ENCODE assay signal across 9 mouse cellular contexts in genomic region chr5:103356500-103356899, GRCm38 (mm10).
A peak's percentile ranks its signal among the peaks of the same experiment; 100 is the strongest.
DNase-seq lines count a peak whose midpoint lies in the region; ATAC-seq and TF ChIP-seq lines count a peak whose summit lies in the region.
"Had no signal": no experiment of that assay in that cellular context is flagged by ENCODE, and none has a peak within 500 bp of the region (broad histone marks: within the 10 kb centered on the region; RNA-seq: fewer than 3 reads in every experiment).

No protein-coding gene starts in this region.

- H3K27me3 ChIP-seq in heart, embryonic 16.5 days (ENCODE audit: control insufficient read depth, insufficient read depth, low read length) = no peaks in the 10 kb centered on the region
- H3K27me3 ChIP-seq in heart, embryonic 10.5 days (ENCODE audit: insufficient read depth, poor library complexity, severe bottlenecking) = no peaks in the 10 kb centered on the region; the same call in 1 of the 2 replicates
- H3K27me3 ChIP-seq in hindbrain, postnatal 0 days (ENCODE audit: insufficient read depth, low read length) = no peaks in the 10 kb centered on the region

- TF ChIP-seq CTCF in hindbrain, postnatal 0 days (IDR thresholded peaks at IDR 0.05; ENCODE audit: low read depth) = no peak

- DNase-seq in heart, embryonic 10.5 days (ENCODE audit: low spot score) = no peak
- DNase-seq in adrenal gland, postnatal 14 days = peak; percentile 59
- peak; percentile 36 for DNase-seq in hindbrain, postnatal 0 days (ENCODE audit: low spot score)
- DNase-seq in urinary bladder, postnatal 36 days (ENCODE audit: low spot score in 2 of 2) = no peak
- DNase-seq in cerebellum, postnatal 14 days = no peak
- DNase-seq in B cell, adult 2 months = no peak

- 0 out of 2 replicates have a peak overlapping the region, but pooled peaks have one; percentile 26 for H3K4me3 ChIP-seq in heart, embryonic 16.5 days (ENCODE audit: low read length)
- no peak overlapping the region for H3K4me3 ChIP-seq in heart, embryonic 10.5 days
- H3K4me3 ChIP-seq in hindbrain, postnatal 0 days (ENCODE audit: low read length) = no peak overlapping the region

- H3K9me3 ChIP-seq in heart, embryonic 16.5 days (replicated peaks; ENCODE audit: control insufficient read depth, low read length) = peaks cover 9% of the 10 kb centered on the region
- 0 out of 2 replicates have a peak, but pooled peaks cover 2% of the 10 kb centered on the region for H3K9me3 ChIP-seq in heart, embryonic 10.5 days
- H3K9me3 ChIP-seq in hindbrain, postnatal 0 days (ENCODE audit: low read length) = no peaks in the 10 kb centered on the region

- no peak for ATAC-seq in heart, embryonic 16.5 days (replicated peaks; ENCODE audit: extremely low read depth, insufficient read depth, low FRiP score)
- ATAC-seq in hindbrain, postnatal 0 days = peak; percentile 62; the same call in 1 of the 2 replicates
- peak; percentile 76 for ATAC-seq in megakaryocyte-erythroid progenitor cell, adult 5-6 weeks (replicated peaks; ENCODE audit: low FRiP score, low TSS enrichment, poor library complexity, severe bottlenecking)

- no peak overlapping the region for H3K9ac ChIP-seq in heart, embryonic 16.5 days (ENCODE audit: low read length)
- H3K9ac ChIP-seq in hindbrain, postnatal 0 days (replicated peaks; ENCODE audit: low read length) = no peak overlapping the region

- no peaks in the 10 kb centered on the region for H3K36me3 ChIP-seq in heart, embryonic 16.5 days (ENCODE audit: control insufficient read depth, insufficient read depth)
- no peaks in the 10 kb centered on the region for H3K36me3 ChIP-seq in heart, embryonic 10.5 days
- no peaks in the 10 kb centered on the region for H3K36me3 ChIP-seq in hindbrain, postnatal 0 days (ENCODE audit: insufficient read depth, low read length)

- no peaks in the 10 kb centered on the region for H3K4me1 ChIP-seq in heart, embryonic 16.5 days (ENCODE audit: control insufficient read depth, insufficient read depth, low read length)
- H3K4me1 ChIP-seq in heart, embryonic 10.5 days = no peaks in the 10 kb centered on the region
- H3K4me1 ChIP-seq in hindbrain, postnatal 0 days (ENCODE audit: insufficient read depth, low read length) = no peaks in the 10 kb centered on the region

- H3K4me2 ChIP-seq in heart, embryonic 16.5 days (ENCODE audit: low read depth, low read length) = peak overlapping the region; percentile 56
- peak overlapping the region; percentile 50; the same call in 1 of the 2 replicates for H3K4me2 ChIP-seq in hindbrain, postnatal 0 days (ENCODE audit: low read depth, low read length)

- no peak overlapping the region for H3K27ac ChIP-seq in heart, embryonic 16.5 days (ENCODE audit: low read length)
- no peak overlapping the region for H3K27ac ChIP-seq in heart, embryonic 10.5 days
- no peak overlapping the region for H3K27ac ChIP-seq in hindbrain, postnatal 0 days
- H3K27ac ChIP-seq: macrophage had no signal

- 63% methylated on average over 6 of the region's 6 CpGs for WGBS in heart, embryonic 16.5 days
- WGBS in heart, embryonic 10.5 days = 61% methylated on average over 6 of the region's 6 CpGs
- 45% methylated on average over 6 of the region's 6 CpGs for WGBS in hindbrain, postnatal 0 days

Comparison
In these comparisons a context has a peak if more than half of its experiments do, and no peak if none do; other contexts are left out.
1. DNase-seq: peak in adrenal gland, postnatal 14 days (single experiment) and hindbrain, postnatal 0 days (single experiment); none in heart, embryonic 10.5 days (single experiment), urinary bladder, postnatal 36 days (0 of 2), cerebellum, postnatal 14 days (0 of 2) and B cell, adult 2 months (0 of 2).